In the genomic region with DNA sequence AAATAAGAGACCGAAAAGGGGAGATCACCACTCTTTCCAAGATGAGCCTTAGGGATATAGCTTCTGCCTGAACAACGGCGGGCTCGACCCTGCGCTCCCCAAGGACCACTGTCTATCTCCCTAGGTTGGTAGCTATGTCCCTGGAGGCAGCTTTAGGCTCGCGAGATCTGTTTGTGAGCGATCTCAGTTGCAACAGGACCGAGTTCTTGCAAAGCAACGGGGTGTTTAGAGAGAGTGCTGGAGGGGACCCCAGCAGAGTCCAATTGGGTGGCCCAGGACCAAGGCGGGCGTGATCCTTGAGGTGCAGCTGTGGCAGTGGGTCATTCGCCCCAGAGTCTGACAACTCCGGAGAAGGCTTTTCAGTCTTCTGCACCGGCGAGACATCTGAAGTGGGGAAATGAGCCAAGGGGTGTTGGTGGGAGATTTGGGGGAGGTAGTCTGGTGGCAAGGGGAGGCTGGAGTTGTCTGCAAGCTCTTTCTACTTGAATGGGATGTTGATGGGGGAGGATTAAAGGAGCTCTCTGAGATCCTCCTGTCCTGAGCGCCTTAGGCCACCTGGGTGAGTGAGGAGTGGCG, we compare ENCODE assay signal across 7 mouse cellular contexts. TPM values are rescaled to one million over a fixed set of nuclear protein-coding genes. Genes with fewer than 3 reads are reported as not detected.
DNase-seq lines count a peak whose midpoint lies in the region; ATAC-seq and TF ChIP-seq lines count a peak whose summit lies in the region.

No protein-coding gene starts in this region.

- H3K4me2 ChIP-seq in heart, embryonic 14.5 days (ENCODE audit: low read length) = peak overlapping the region; percentile 100
- H3K4me2 ChIP-seq in liver, postnatal 0 days (ENCODE audit: low read depth, low read length) = peak overlapping the region; percentile 73

- ATAC-seq in heart, embryonic 14.5 days (ENCODE audit: insufficient number of reproducible peaks, insufficient read depth, low FRiP score, low read depth) = no peak
- ATAC-seq in liver, postnatal 0 days = no peak; the same call in 1 of the 2 replicates

- no peak for TF ChIP-seq CTCF in E14TG2a.4 (conservative IDR thresholded peaks at IDR 0.05; ENCODE audit: low read length)
- TF ChIP-seq CTCF in liver, postnatal 0 days (IDR thresholded peaks at IDR 0.05; ENCODE audit: low read depth) = no peak

- H3K36me3 ChIP-seq in E14TG2a.4 (ENCODE audit: insufficient read depth, low read length) (no peaks in the 10 kb centered on the region), ES-E14 (ENCODE audit: control insufficient read depth, insufficient read depth, low read length, poor library complexity, severe bottlenecking) (no peaks in the 10 kb centered on the region)
- no peaks in the 10 kb centered on the region for H3K36me3 ChIP-seq in heart, embryonic 14.5 days (ENCODE audit: control insufficient read depth, insufficient read depth, low read length)
- H3K36me3 ChIP-seq in liver, postnatal 0 days (replicated peaks; ENCODE audit: insufficient read depth, low read length) = no peaks in the 10 kb centered on the region

- no peak overlapping the region for H3K27ac ChIP-seq in ES-E14 (ENCODE audit: insufficient read depth, low read depth, low read length, poor library complexity, severe bottlenecking)
- H3K27ac ChIP-seq in heart, embryonic 14.5 days (replicated peaks in 1 of 2; ENCODE audit: control insufficient read depth in 1 of 2, insufficient read depth in 1 of 2, low read depth in 2 of 2, low read length in 2 of 2) = no peak overlapping the region
- no peak overlapping the region for H3K27ac ChIP-seq in liver, postnatal 0 days (ENCODE audit: low read depth)

- H3K9me3 ChIP-seq in E14TG2a.4 (ENCODE audit: low read length) = no peaks in the 10 kb centered on the region; the same call in 1 of the 2 replicates
- no peaks in the 10 kb centered on the region for H3K9me3 ChIP-seq in ES-E14 (ENCODE audit: control insufficient read depth, insufficient read depth, low read depth, low read length)
- H3K9me3 ChIP-seq in heart, embryonic 14.5 days (ENCODE audit: control insufficient read depth, low read length) = no peaks in the 10 kb centered on the region
- no peaks in the 10 kb centered on the region for H3K9me3 ChIP-seq in liver, postnatal 0 days (ENCODE audit: low read length)

- peaks cover 89% of the 10 kb centered on the region for H3K27me3 ChIP-seq in E14TG2a.4 (ENCODE audit: insufficient read depth, low read length)
- peaks cover 37% of the 10 kb centered on the region for H3K27me3 ChIP-seq in heart, embryonic 14.5 days (ENCODE audit: control insufficient read depth, insufficient read depth, low read length)
- H3K27me3 ChIP-seq in liver, postnatal 0 days (ENCODE audit: insufficient read depth, low read length) = peaks cover 59% of the 10 kb centered on the region

- DNase-seq in ES-E14 (ENCODE audit: low read depth, low spot score) (peak; percentile 24), MN1 (ENCODE audit: low spot score) (no peak)
- DNase-seq in liver, postnatal 0 days = no peak
- no peak for DNase-seq in layer of hippocampus, adult 9-10 months (ENCODE audit: low spot score)
- DNase-seq in layer of hippocampus, adult 9-11 months = no peak

- in situ Hi-C loops in ES-E14 (cut with MboI; ENCODE audit: low sequenced_read_pairs in 2 of 2, unreplicated experiment in 2 of 2) = loop anchor here in 1 of 2 experiments (25.0 kb wide), 1 partner anchor 622 kb away; a partner anchor contains a TSS

- H3K9ac ChIP-seq in ES-E14 (ENCODE audit: insufficient read depth, low read depth, low read length, poor library complexity, severe bottlenecking) = peak overlapping the region; percentile 16; the same call in 1 of the 2 replicates
- peak overlapping the region; percentile 32; the same call in 1 of the 2 replicates for H3K9ac ChIP-seq in heart, embryonic 14.5 days (ENCODE audit: low read length)
- H3K9ac ChIP-seq in liver, postnatal 0 days (replicated peaks) = no peak overlapping the region

- H3K4me3 ChIP-seq in E14TG2a.4 (replicated peaks; ENCODE audit: low read length) (peak overlapping the region; percentile 80), ES-E14 (ENCODE audit: insufficient read depth in 1 of 2, low read depth in 1 of 2, low read length in 2 of 2, poor library complexity in 1 of 2, severe bottlenecking in 1 of 2) (peak overlapping the region; percentile 71 to 75)
- H3K4me3 ChIP-seq in heart, embryonic 14.5 days (ENCODE audit: control insufficient read depth in 1 of 2, insufficient read depth in 1 of 2, low read depth in 1 of 2, low read length in 2 of 2) = peak overlapping the region; percentile 40 to 70
- peak overlapping the region; percentile 43 for H3K4me3 ChIP-seq in liver, postnatal 0 days (ENCODE audit: low read depth, low read length)

- 3% methylated on average over 18 of the region's 18 CpGs for WGBS in heart, embryonic 14.5 days
- 7% methylated on average over 18 of the region's 18 CpGs for WGBS in liver, postnatal 0 days (ENCODE audit: insufficient replicate concordance)

- H3K4me1 ChIP-seq in E14TG2a.4 (replicated peaks; ENCODE audit: low read depth, low read length) = peaks cover 45% of the 10 kb centered on the region
- H3K4me1 ChIP-seq in ES-E14 (ENCODE audit: control insufficient read depth in 2 of 2, insufficient read depth in 2 of 2, low read length in 2 of 2, poor library complexity in 1 of 2) = peaks cover 0 to 6% of the 10 kb centered on the region in 2 experiments; a peak in 2 of 4 replicates
- H3K4me1 ChIP-seq in heart, embryonic 14.5 days (ENCODE audit: control insufficient read depth in 2 of 2, insufficient read depth in 2 of 2, low read length in 2 of 2) = peaks cover 13 to 20% of the 10 kb centered on the region in 2 experiments
- H3K4me1 ChIP-seq in liver, postnatal 0 days (ENCODE audit: insufficient read depth) = 0 out of 2 replicates have a peak, but pooled peaks cover 5% of the 10 kb centered on the region

- TF ChIP-seq EP300 in liver, postnatal 0 days (IDR thresholded peaks at IDR 0.05; ENCODE audit: low read depth) = no peak

TF ChIP-seq in ES-E14, 5 proteins besides CTCF, POLR2A, EP300 and RAD21:
- TF ChIP-seq MAFK (IDR thresholded peaks at IDR 0.05; ENCODE audit: insufficient read depth, low read depth, low read length) = no peak
- no peak for TF ChIP-seq ZC3H11A (IDR thresholded peaks at IDR 0.05; ENCODE audit: borderline replicate concordance, low read depth, low read length)
- TF ChIP-seq CHD2 (IDR thresholded peaks at IDR 0.05; ENCODE audit: low read depth, low read length) = 0 out of 2 replicates have a peak, but pooled peaks have one; percentile 24
- TF ChIP-seq ZNF384 (IDR thresholded peaks at IDR 0.05; ENCODE audit: low read depth, low read length) = no peak

RNA-seq across cellular contexts. Expression of a gene that starts 15.2 kb away (rescaled TPM):
- 2.4 and 3.7 TPM in 2 replicates for total RNA-seq in ES-E14 (2012; rRNA removed)
- 3.1 and 3.2 TPM in 2 replicates for polyA plus RNA-seq in heart, embryonic 14.5 days (2014; fragmentation: Nextera tagmentation; extraction: Ambion mirVana)
- polyA plus RNA-seq in liver, postnatal 0 days (2015; fragmentation: Nextera tagmentation; extraction: Ambion mirVana) = 0.12 TPM in 2 replicates
